Mouse (Mus musculus) heart, embryonic 11.5 days (tissue): Measurements from ENCODE around the gene Ptprn2. TPM values are rescaled to one million over a fixed set of nuclear protein-coding genes. Genes with fewer than 3 reads are reported as not detected.

Source experiments
- ATAC-seq: fragments of 200-750 bp; cut with Nextera tagmentation; replicated peaks from 2 replicates; pipeline ENCODE4 v1.8.0; 2017; ENCODE audit warnings: moderate library complexity; ENCODE audit not compliant: insufficient number of reproducible peaks, low FRiP score, low TSS enrichment
- H3K27ac ChIP-seq: fragments of 300-500 bp; sonication (generic); 2 replicates; pipeline ENCODE4 v1.5.1; 2014; ENCODE audit warnings: mild to moderate bottlenecking, low read depth, low read length
- H3K27me3 ChIP-seq: fragments of 300-500 bp; sonication (generic); 2 replicates; pipeline ENCODE4 v1.6.1; 2014; ENCODE audit warnings: mild to moderate bottlenecking, low read length, mixed read lengths; ENCODE audit not compliant: control insufficient read depth, insufficient read depth
- H3K36me3 ChIP-seq: fragments of 300-500 bp; sonication (generic); 2 replicates; pipeline ENCODE4 v1.6.1; 2014; ENCODE audit warnings: mild to moderate bottlenecking, low read length, moderate library complexity, mixed read lengths; ENCODE audit not compliant: control insufficient read depth, insufficient read depth
- H3K4me1 ChIP-seq: fragments of 300-500 bp; sonication (generic); 2 replicates; pipeline ENCODE4 v1.6.1; 2014; ENCODE audit warnings: low read length; ENCODE audit not compliant: control insufficient read depth, insufficient read depth
- H3K4me2 ChIP-seq: fragments of 300-500 bp; sonication (generic); 2 replicates; pipeline ENCODE4 v1.6.1; 2014; ENCODE audit warnings: mild to moderate bottlenecking, moderate library complexity
- H3K4me3 ChIP-seq: fragments of 300-500 bp; sonication (generic); 2 replicates; pipeline ENCODE4 v1.5.1; 2014; ENCODE audit warnings: low read depth, low read length
- H3K9ac ChIP-seq: fragments of 300-500 bp; sonication (generic); 2 replicates; pipeline ENCODE4 v1.6.1; 2014; ENCODE audit warnings: mild to moderate bottlenecking, low read depth, low read length, moderate library complexity
- H3K9me3 ChIP-seq: fragments of 300-500 bp; sonication (generic); replicated peaks from 2 replicates; pipeline ENCODE4 v1.6.1; 2016; ENCODE audit warnings: low read length; ENCODE audit not compliant: control insufficient read depth
- WGBS: fragments of 180-500 bp; shearing (Covaris S2); extraction: QIAGEN DNeasy Blood & Tissue Kit; methylation state at CpG from one replicate; pipeline ENCODE4 v1.1.7; 2014; ENCODE audit not compliant: insufficient replicate concordance; 5-methylcytosine and 5-hydroxymethylcytosine counted together
- polyA plus RNA-seq: library from polyadenylated mRNA; unstranded; fragments of >200 nt; fragmentation: Nextera tagmentation; extraction: Ambion mirVana; gene quantifications from 2 replicates; pipeline ENCODE4 v1.2.1, GENCODE M21; 2014

The Ptprn2 gene
- polyA plus RNA-seq, 1 experiment from 2014 or later, result not detected

GRCm38 (mm10) chr12:116469096-116469495 is 16.4 kb upstream of the Ptprn2 start:
- 81% methylated on average over 3 of the region's 3 CpGs for WGBS
- Histone ChIP-seq H3K27me3 (no peaks in the 10 kb centered on the region), H3K4me2 (no peak overlapping the region), H3K9ac (no peak overlapping the region), H3K4me3 (no peak overlapping the region), H3K27ac (no peak overlapping the region), H3K36me3 (no peaks in the 10 kb centered on the region), H3K4me1 (no peaks in the 10 kb centered on the region), H3K9me3 (no peaks in the 10 kb centered on the region)
- ATAC-seq, result no peak

GRCm38 (mm10) chr12:116473264-116473663 is 12.3 kb upstream of the Ptprn2 start:
- no peaks in the 10 kb centered on the region for H3K36me3 ChIP-seq
- H3K9me3 ChIP-seq, result no peaks in the 10 kb centered on the region
- no peak for ATAC-seq
- no peak overlapping the region for H3K4me2 ChIP-seq
- no peaks in the 10 kb centered on the region for H3K4me1 ChIP-seq
- H3K27ac ChIP-seq, result no peak overlapping the region
- H3K27me3 ChIP-seq, result no peaks in the 10 kb centered on the region
- H3K4me3 ChIP-seq, result no peak overlapping the region
- no peak overlapping the region for H3K9ac ChIP-seq
- 77% methylated on average over 2 of the region's 2 CpGs for WGBS

- no peak overlapping the region for H3K4me2 ChIP-seq
- H3K9ac ChIP-seq, result no peak overlapping the region
- no peaks in the 10 kb centered on the region for H3K27me3 ChIP-seq
- H3K4me3 ChIP-seq, result no peak overlapping the region
- no peak for ATAC-seq
- no peak overlapping the region for H3K27ac ChIP-seq
- H3K36me3 ChIP-seq, result no peaks in the 10 kb centered on the region
- H3K4me1 ChIP-seq, result no peaks in the 10 kb centered on the region
- no peaks in the 10 kb centered on the region for H3K9me3 ChIP-seq
Observed at GRCm38 (mm10) chr12:116473761-116474160, 11.8 kb upstream of the Ptprn2 start.

- Histone ChIP-seq H3K9me3 (no peaks in the 10 kb centered on the region), H3K4me2 (no peak overlapping the region), H3K36me3 (no peaks in the 10 kb centered on the region), H3K4me1 (no peaks in the 10 kb centered on the region), H3K27me3 (no peaks in the 10 kb centered on the region), H3K9ac (no peak overlapping the region), H3K4me3 (no peak overlapping the region), H3K27ac (no peak overlapping the region)
- ATAC-seq, result no peak
- WGBS, result 56% methylated on average over 3 of the region's 3 CpGs
Observed at GRCm38 (mm10) chr12:116474676-116475075, 10.8 kb upstream of the Ptprn2 start.

- Histone ChIP-seq H3K27me3 (no peaks in the 10 kb centered on the region), H3K27ac (no peak overlapping the region), H3K4me1 (no peaks in the 10 kb centered on the region), H3K4me2 (no peak overlapping the region), H3K36me3 (no peaks in the 10 kb centered on the region), H3K4me3 (no peak overlapping the region), H3K9ac (no peak overlapping the region), H3K9me3 (no peaks in the 10 kb centered on the region)
- WGBS, result 48% methylated on average over 1 of the region's 1 CpGs
- ATAC-seq, result no peak
Observed at GRCm38 (mm10) chr12:116478771-116479170, 6.7 kb upstream of the Ptprn2 start.

- no peak for ATAC-seq
- H3K4me1 ChIP-seq, result peaks cover 3% of the 10 kb centered on the region; the same call in 1 of the 2 replicates
- 70% methylated on average over 1 of the region's 1 CpGs for WGBS
Observed at GRCm38 (mm10) chr12:116481921-116482320, 3.6 kb upstream of the Ptprn2 start.

GRCm38 (mm10) chr12:116483581-116483980 is 1.9 kb upstream of the Ptprn2 start:
- Histone ChIP-seq H3K27me3 (peaks cover 12% of the 10 kb centered on the region), H3K9me3 (no peaks in the 10 kb centered on the region), H3K4me2 (no peak overlapping the region), H3K36me3 (no peaks in the 10 kb centered on the region), H3K4me3 (no peak overlapping the region), H3K9ac (no peak overlapping the region), H3K4me1 (peaks cover 3% of the 10 kb centered on the region; the same call in 1 of the 2 replicates), H3K27ac (no peak overlapping the region)
- 40% methylated on average over 2 of the region's 2 CpGs for WGBS
- ATAC-seq, result no peak

More at GRCm38 (mm10) chr12:116481921-116482320, 3.6 kb upstream of the Ptprn2 start:
- Histone ChIP-seq H3K9me3 (no peaks in the 10 kb centered on the region), H3K27me3 (peaks cover 8% of the 10 kb centered on the region), H3K4me2 (no peak overlapping the region), H3K4me3 (no peak overlapping the region), H3K9ac (no peak overlapping the region), H3K27ac (no peak overlapping the region), H3K36me3 (no peaks in the 10 kb centered on the region)

GRCm38 (mm10) chr12:116484991-116485390 is 529 bp upstream of the Ptprn2 start:
- Histone ChIP-seq H3K4me2 (peak overlapping the region; percentile 98; the same call in 1 of the 2 replicates), H3K27me3 (peaks cover 12% of the 10 kb centered on the region), H3K9me3 (no peaks in the 10 kb centered on the region), H3K9ac (no peak overlapping the region), H3K36me3 (no peaks in the 10 kb centered on the region), H3K4me3 (peak overlapping the region; percentile 56; the same call in 1 of the 2 replicates), H3K27ac (no peak overlapping the region), H3K4me1 (peaks cover 3% of the 10 kb centered on the region; the same call in 1 of the 2 replicates)
- ATAC-seq, result no peak
- 74% methylated on average over 8 of the region's 8 CpGs for WGBS

GRCm38 (mm10) chr12:116486404-116486730 is 847 bp downstream of the Ptprn2 start:
- WGBS, result 4% methylated on average over 10 of the region's 10 CpGs
- H3K27me3 ChIP-seq, result peaks cover 12% of the 10 kb centered on the region
- peak overlapping the region; percentile 98 for H3K4me2 ChIP-seq
- H3K9ac ChIP-seq, result no peak overlapping the region
- no peaks in the 10 kb centered on the region for H3K9me3 ChIP-seq
- H3K36me3 ChIP-seq, result no peaks in the 10 kb centered on the region
- peaks cover 3% of the 10 kb centered on the region; the same call in 1 of the 2 replicates for H3K4me1 ChIP-seq
- H3K4me3 ChIP-seq, result peak overlapping the region; percentile 56
- no peak for ATAC-seq
- H3K27ac ChIP-seq, result no peak overlapping the region
